Mouse (Mus musculus): ENCODE data around the gene Adgrg3. TPM values are rescaled to one million over a fixed set of nuclear protein-coding genes. Genes with fewer than 3 reads are reported as not detected.
A peak's percentile ranks its signal among the peaks of the same experiment; 100 is the strongest.

The Adgrg3 gene
- polyA plus RNA-seq (2015; fragmentation: Nextera tagmentation; extraction: Ambion mirVana) = 4.8 TPM in 2 replicates

DNA sequence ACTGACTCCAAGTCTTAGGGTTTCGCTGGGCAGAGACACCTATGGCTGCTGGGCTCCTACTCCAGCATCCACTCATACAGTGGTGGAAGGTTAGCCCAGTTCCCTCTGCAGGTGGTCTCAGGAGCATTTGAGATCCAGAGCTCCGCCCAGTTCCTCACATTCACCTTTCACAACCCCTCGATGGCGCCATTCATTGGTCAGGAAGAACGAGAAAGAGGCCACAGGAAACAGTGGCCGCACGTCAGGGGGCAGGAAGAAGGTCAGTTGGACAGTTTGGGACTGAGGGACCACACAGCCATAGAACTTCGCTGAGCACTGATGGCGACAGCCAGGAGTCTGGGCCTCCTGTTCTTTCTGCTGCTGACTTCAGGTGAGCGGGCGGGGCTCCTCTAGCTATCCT, at the start of gene Adgrg3:
TSS of gene Adgrg3 (plus strand) at position 242 of the 400 bp plus-strand sequence.
- Histone ChIP-seq H3K9me3 (replicated peaks) (no peaks in the 10 kb centered on the region), H3K27ac (no peak within 1 kb of the TSS)
- WGBS = 72% methylated on average over 11 of the region's 11 CpGs

GRCm38 (mm10) chr8:94973270-94973669, 44.2 kb upstream of the Adgrg3 start:
- Histone ChIP-seq H3K4me1 (peaks cover 43% of the 10 kb centered on the region), H3K27me3 (0 out of 2 replicates have a peak, but pooled peaks cover 3% of the 10 kb centered on the region), H3K36me3 (no peaks in the 10 kb centered on the region), H3K9me3 (replicated peaks) (no peaks in the 10 kb centered on the region), H3K9ac (no peak overlapping the region), H3K27ac (0 out of 2 replicates have a peak overlapping the region, but pooled peaks have one; percentile 81), H3K4me3 (replicated peaks) (no peak overlapping the region), H3K4me2 (no peak overlapping the region)
- ATAC-seq (replicated peaks; ENCODE audit: low FRiP score) = no peak
- WGBS = 75% methylated on average over 9 of the region's 9 CpGs

More for the DNA sequence above, at the start of gene Adgrg3:
- peaks cover 8% of the 10 kb centered on the region; the same call in 1 of the 2 replicates for H3K36me3 ChIP-seq
- no peak for ATAC-seq (replicated peaks; ENCODE audit: low FRiP score)
- H3K4me3 ChIP-seq (replicated peaks) = no peak within 1 kb of the TSS
- no peaks in the 10 kb centered on the region for H3K4me1 ChIP-seq
- H3K4me2 ChIP-seq = no peak within 1 kb of the TSS
- H3K9ac ChIP-seq = no peak within 1 kb of the TSS
- no peaks in the 10 kb centered on the region for H3K27me3 ChIP-seq

GRCm38 (mm10) chr8:94973786-94974185, 43.7 kb upstream of the Adgrg3 start:
- no peak overlapping the region for H3K9ac ChIP-seq
- peaks cover 44% of the 10 kb centered on the region for H3K4me1 ChIP-seq
- no peaks in the 10 kb centered on the region for H3K36me3 ChIP-seq
- 0 out of 2 replicates have a peak, but pooled peaks cover 3% of the 10 kb centered on the region for H3K27me3 ChIP-seq
- no peak for ATAC-seq (replicated peaks; ENCODE audit: low FRiP score)
- WGBS = 83% methylated on average over 9 of the region's 9 CpGs
- H3K27ac ChIP-seq = peak overlapping the region; percentile 81
- no peak overlapping the region for H3K4me2 ChIP-seq
- no peak overlapping the region for H3K4me3 ChIP-seq (replicated peaks)
- no peaks in the 10 kb centered on the region for H3K9me3 ChIP-seq (replicated peaks)

DNA sequence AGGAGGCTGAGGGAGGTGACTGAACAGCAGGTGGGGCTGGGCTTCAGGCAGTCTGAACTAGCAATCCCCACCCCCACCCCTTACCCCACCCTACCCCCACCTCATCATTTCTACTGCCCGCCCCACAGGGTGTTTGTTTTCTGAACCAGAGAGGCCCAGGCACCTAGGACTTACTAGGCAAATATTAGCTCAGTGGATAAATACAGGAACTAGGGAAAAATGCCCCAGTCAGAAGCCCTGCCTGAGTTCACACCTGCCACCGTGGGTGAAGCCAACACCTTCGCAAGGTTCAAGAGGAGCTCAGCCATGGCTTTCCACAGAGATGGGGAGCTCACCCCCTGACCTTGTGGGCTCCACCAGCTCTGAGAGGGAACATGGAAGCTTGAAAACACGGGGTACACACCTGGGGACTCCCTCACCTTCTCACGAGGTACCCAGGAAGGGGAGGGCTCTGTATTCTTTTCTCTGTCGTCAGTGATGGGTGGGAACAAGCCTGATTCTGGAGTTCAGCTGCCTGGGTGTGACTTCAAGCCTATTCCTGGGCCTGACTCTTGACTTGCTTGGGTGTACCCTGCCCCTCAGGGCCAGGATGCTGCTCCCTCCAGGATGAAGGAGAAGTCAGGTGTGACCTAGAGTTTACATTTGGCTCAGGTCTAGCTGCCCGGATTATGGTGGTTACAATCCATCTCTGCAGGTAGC, 42.9 kb upstream of the Adgrg3 start, which contains the start of gene Adgrg1:
TSS of gene Adgrg1 (plus strand) at position 285 of the 699 bp plus-strand sequence.
- 0 out of 2 replicates have a peak, but pooled peaks cover 3% of the 10 kb centered on the region for H3K27me3 ChIP-seq
- peak within 1 kb of the TSS; percentile 81 for H3K27ac ChIP-seq
- no peaks in the 10 kb centered on the region for H3K9me3 ChIP-seq (replicated peaks)
- H3K36me3 ChIP-seq = no peaks in the 10 kb centered on the region
- no peak within 1 kb of the TSS for H3K4me3 ChIP-seq (replicated peaks)
- H3K4me2 ChIP-seq = no peak within 1 kb of the TSS
- H3K4me1 ChIP-seq = peaks cover 44% of the 10 kb centered on the region
- peak; percentile 49 for ATAC-seq (replicated peaks; ENCODE audit: low FRiP score)
- no peak within 1 kb of the TSS for H3K9ac ChIP-seq
- 38% methylated on average over 7 of the region's 7 CpGs for WGBS

DNA sequence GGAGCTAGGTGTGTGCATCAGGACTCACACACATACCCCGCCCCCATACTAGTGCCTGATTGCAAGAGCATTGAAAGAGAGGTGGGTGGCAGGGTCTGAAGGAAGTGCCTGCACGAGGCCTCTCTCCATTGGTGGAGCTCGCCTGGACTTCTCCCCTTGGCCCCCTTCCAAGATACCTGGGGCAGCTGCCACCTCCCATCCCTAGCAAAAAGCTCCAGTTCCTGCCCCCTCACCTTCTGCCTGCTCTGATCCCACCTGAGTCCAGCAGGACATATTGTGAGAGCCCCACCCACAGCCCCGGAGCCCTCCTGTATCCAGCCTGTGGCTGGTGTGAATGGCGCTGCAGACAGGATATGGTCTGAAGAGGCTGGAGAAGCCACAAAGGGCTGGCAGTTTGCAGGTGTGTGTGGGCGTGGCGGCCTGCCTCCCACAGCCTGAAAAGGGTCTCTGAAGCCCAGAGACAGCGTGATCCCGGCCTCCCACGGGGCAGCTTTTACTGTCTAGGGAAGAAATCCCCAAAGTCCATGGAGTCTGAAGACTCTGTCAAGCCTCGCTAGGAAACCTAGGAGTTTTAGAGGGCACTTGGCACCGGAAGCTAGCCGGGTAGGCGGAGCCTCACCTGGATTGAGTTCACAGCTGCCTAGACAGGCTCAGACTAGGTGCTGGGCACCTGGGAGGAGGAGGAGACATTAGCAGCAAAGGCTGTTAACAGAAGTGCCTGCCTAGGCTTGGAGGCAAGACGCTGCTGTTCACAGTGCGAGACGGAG, 40.7 kb upstream of the Adgrg3 start:
- Histone ChIP-seq H3K9ac (peak overlapping the region; percentile 46; the same call in 1 of the 2 replicates), H3K27me3 (0 out of 2 replicates have a peak, but pooled peaks cover 3% of the 10 kb centered on the region), H3K27ac (peak overlapping the region; percentile 92), H3K9me3 (replicated peaks) (no peaks in the 10 kb centered on the region), H3K4me2 (peak overlapping the region; percentile 55), H3K4me1 (peaks cover 66% of the 10 kb centered on the region), H3K4me3 (replicated peaks) (peak overlapping the region; percentile 41), H3K36me3 (no peaks in the 10 kb centered on the region)
- WGBS = 14% methylated on average over 17 of the region's 17 CpGs
- peak; percentile 65 for ATAC-seq (replicated peaks; ENCODE audit: low FRiP score)

DNA sequence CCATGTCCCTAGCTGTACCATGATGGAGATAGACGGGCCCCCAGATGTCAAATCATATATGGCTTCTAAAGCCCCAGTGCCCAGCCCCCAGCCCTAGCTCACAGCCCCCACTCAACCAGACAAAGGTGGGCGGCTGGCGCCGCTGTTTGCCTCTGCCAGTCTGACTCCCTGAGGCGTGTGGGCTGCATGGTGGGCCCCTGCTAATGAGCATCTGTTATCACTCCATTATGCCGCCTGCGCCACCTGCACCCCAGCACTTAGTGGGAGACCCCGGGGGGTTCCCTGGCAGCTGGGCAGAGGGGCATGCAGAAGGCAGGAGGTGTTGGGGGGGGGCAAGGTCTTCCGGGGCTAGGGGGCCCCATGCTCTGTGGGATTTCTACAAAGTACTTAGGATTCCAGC, 39.4 kb upstream of the Adgrg3 start:
- Histone ChIP-seq H3K27me3 (0 out of 2 replicates have a peak, but pooled peaks cover 3% of the 10 kb centered on the region), H3K36me3 (no peaks in the 10 kb centered on the region), H3K4me3 (replicated peaks) (peak overlapping the region; percentile 41), H3K9me3 (replicated peaks) (no peaks in the 10 kb centered on the region), H3K4me2 (peak overlapping the region; percentile 55), H3K9ac (no peak overlapping the region; the same call in 1 of the 2 replicates), H3K4me1 (peaks cover 78% of the 10 kb centered on the region), H3K27ac (peak overlapping the region; percentile 92; the same call in 1 of the 2 replicates)
- ATAC-seq (replicated peaks; ENCODE audit: low FRiP score) = no peak
- 52% methylated on average over 9 of the region's 9 CpGs for WGBS

GRCm38 (mm10) chr8:94978593-94979319, 38.7 kb upstream of the Adgrg3 start:
- Histone ChIP-seq H3K36me3 (no peaks in the 10 kb centered on the region), H3K27ac (peak overlapping the region; percentile 92; the same call in 1 of the 2 replicates), H3K4me2 (peak overlapping the region; percentile 55), H3K27me3 (0 out of 2 replicates have a peak, but pooled peaks cover 3% of the 10 kb centered on the region), H3K4me1 (peaks cover 81% of the 10 kb centered on the region), H3K9me3 (replicated peaks) (no peaks in the 10 kb centered on the region), H3K4me3 (replicated peaks) (peak overlapping the region; percentile 41), H3K9ac (no peak overlapping the region)
- 76% methylated on average over 13 of the region's 13 CpGs for WGBS
- ATAC-seq (replicated peaks; ENCODE audit: low FRiP score) = no peak

DNA sequence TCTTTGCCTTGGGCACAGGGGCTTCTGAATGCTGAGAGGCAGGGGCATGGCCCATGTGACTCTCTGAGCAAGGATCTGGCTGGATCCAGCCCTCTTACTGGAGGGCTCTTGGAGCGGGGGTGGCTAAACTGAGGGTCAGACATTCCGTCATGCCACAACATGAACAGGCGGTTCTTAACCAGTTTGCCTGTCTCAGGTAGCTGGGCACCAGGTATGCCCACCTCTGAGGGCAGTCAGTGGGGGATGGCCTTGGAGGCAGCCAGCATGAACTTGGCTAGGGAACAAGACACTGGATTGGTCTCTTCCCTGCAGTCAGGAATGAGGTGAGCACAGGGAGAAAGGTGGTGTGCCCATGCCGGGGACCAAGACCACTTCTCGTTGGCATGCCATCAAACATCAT, 37.3 kb upstream of the Adgrg3 start:
- H3K9ac ChIP-seq = 0 out of 2 replicates have a peak overlapping the region, but pooled peaks have one; percentile 12
- WGBS = 68% methylated on average over 5 of the region's 5 CpGs
- no peak overlapping the region for H3K4me3 ChIP-seq (replicated peaks)
- H3K4me1 ChIP-seq = peaks cover 83% of the 10 kb centered on the region
- peak; percentile 33; the same call in 1 of the 2 replicates for ATAC-seq (replicated peaks; ENCODE audit: low FRiP score)
- peak overlapping the region; percentile 55 for H3K4me2 ChIP-seq
- H3K27ac ChIP-seq = peak overlapping the region; percentile 83
- H3K9me3 ChIP-seq (replicated peaks) = no peaks in the 10 kb centered on the region
- no peaks in the 10 kb centered on the region for H3K36me3 ChIP-seq
- H3K27me3 ChIP-seq = 0 out of 2 replicates have a peak, but pooled peaks cover 3% of the 10 kb centered on the region

DNA sequence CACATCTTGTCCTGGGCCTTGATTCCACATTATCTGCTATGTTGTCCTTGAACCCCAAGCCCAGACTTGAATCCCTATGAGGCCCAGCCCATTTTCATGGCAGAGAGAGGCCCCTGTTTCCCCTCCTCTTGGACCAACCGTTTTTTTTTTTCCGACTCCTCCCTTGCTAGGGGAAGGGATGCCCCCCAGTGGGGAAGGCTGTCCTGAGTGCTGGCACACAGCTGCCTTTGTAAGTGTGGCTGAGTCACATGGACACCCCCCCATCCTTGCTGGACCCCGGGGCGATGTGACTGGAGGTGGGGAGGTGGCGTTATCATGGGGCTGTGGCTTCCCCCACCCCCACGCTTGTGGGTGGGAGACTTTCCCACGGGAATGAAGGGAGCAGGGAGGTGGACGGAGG, 36.5 kb upstream of the Adgrg3 start:
- H3K4me3 ChIP-seq (replicated peaks) = no peak overlapping the region
- 0 out of 2 replicates have a peak, but pooled peaks cover 3% of the 10 kb centered on the region for H3K27me3 ChIP-seq
- ATAC-seq (replicated peaks; ENCODE audit: low FRiP score) = no peak
- H3K36me3 ChIP-seq = no peaks in the 10 kb centered on the region
- H3K9me3 ChIP-seq (replicated peaks) = no peaks in the 10 kb centered on the region
- 0 out of 2 replicates have a peak overlapping the region, but pooled peaks have one; percentile 12 for H3K9ac ChIP-seq
- H3K27ac ChIP-seq = peak overlapping the region; percentile 83
- peak overlapping the region; percentile 36; the same call in 1 of the 2 replicates for H3K4me2 ChIP-seq
- H3K4me1 ChIP-seq = peaks cover 83% of the 10 kb centered on the region
- 58% methylated on average over 8 of the region's 8 CpGs for WGBS

GRCm38 (mm10) chr8:94981848-94982247, 35.6 kb upstream of the Adgrg3 start:
- Histone ChIP-seq H3K9ac (no peak overlapping the region), H3K4me3 (replicated peaks) (no peak overlapping the region), H3K36me3 (no peaks in the 10 kb centered on the region), H3K4me1 (peaks cover 79% of the 10 kb centered on the region), H3K4me2 (no peak overlapping the region), H3K27me3 (0 out of 2 replicates have a peak, but pooled peaks cover 3% of the 10 kb centered on the region), H3K27ac (peak overlapping the region; percentile 83; the same call in 1 of the 2 replicates), H3K9me3 (replicated peaks) (no peaks in the 10 kb centered on the region)
- no peak for ATAC-seq (replicated peaks; ENCODE audit: low FRiP score)
- WGBS = 65% methylated on average over 7 of the region's 7 CpGs

- 12% methylated on average over 5 of the region's 5 CpGs for WGBS
- no peak overlapping the region for H3K9ac ChIP-seq
- no peaks in the 10 kb centered on the region for H3K9me3 ChIP-seq (replicated peaks)
- ATAC-seq (replicated peaks; ENCODE audit: low FRiP score) = 0 out of 2 replicates have a peak, but pooled peaks have one; percentile 15
- H3K36me3 ChIP-seq = no peaks in the 10 kb centered on the region
- peak overlapping the region; percentile 84 for H3K27ac ChIP-seq
- no peak overlapping the region for H3K4me3 ChIP-seq (replicated peaks)
- 0 out of 2 replicates have a peak overlapping the region, but pooled peaks have one; percentile 0 for H3K4me2 ChIP-seq
- peaks cover 77% of the 10 kb centered on the region for H3K4me1 ChIP-seq
- 0 out of 2 replicates have a peak, but pooled peaks cover 1% of the 10 kb centered on the region for H3K27me3 ChIP-seq
Observed at GRCm38 (mm10) chr8:94983146-94983545, 34.3 kb upstream of the Adgrg3 start.

All from kidney, embryonic 15.5 days (tissue).